Mouse (Mus musculus) hindbrain, embryonic 14.5 days (tissue): ENCODE measurements around the gene Prpsap2. TPM values are rescaled to one million over a fixed set of nuclear protein-coding genes. Genes with fewer than 3 reads are reported as not detected.

Experiments
- ATAC-seq: fragments of 200-750 bp; cut with Nextera tagmentation; 2 replicates; pipeline ENCODE4 v1.8.0; 2017; ENCODE audit warnings: moderate number of reproducible peaks, mild to moderate bottlenecking, moderate TSS enrichment, moderate library complexity; ENCODE audit not compliant: low FRiP score
- DNase-seq: peaks from one replicate; pipeline ENCODE4 v3.0.0-alpha.2; 2015; ENCODE audit warnings: low spot score
- H3K27ac ChIP-seq: fragments of 300-500 bp; sonication (generic); 2 replicates; pipeline ENCODE4 v1.5.1; 2014; ENCODE audit warnings: mild to moderate bottlenecking, moderate library complexity
- H3K27me3 ChIP-seq: fragments of 300-500 bp; sonication (generic); 2 replicates; pipeline ENCODE4 v1.6.1; 2014; ENCODE audit warnings: mild to moderate bottlenecking, low read length, mixed read lengths; ENCODE audit not compliant: control insufficient read depth, insufficient read depth
- H3K36me3 ChIP-seq: fragments of 300-500 bp; sonication (generic); replicated peaks from 2 replicates; pipeline ENCODE4 v1.6.1; 2014; ENCODE audit not compliant: control insufficient read depth, insufficient read depth
- H3K4me1 ChIP-seq: fragments of 300-500 bp; sonication (generic); replicated peaks from 2 replicates; pipeline ENCODE4 v1.6.1; 2014; ENCODE audit warnings: antibody characterized with exemption, low read length, mixed read lengths; ENCODE audit not compliant: control insufficient read depth, insufficient read depth
- H3K4me2 ChIP-seq: fragments of 300-500 bp; sonication (generic); replicated peaks from 2 replicates; pipeline ENCODE4 v1.6.1; 2014; ENCODE audit warnings: mild to moderate bottlenecking, moderate library complexity
- H3K4me3 ChIP-seq: fragments of 300-500 bp; sonication (generic); replicated peaks from 2 replicates; pipeline ENCODE4 v1.5.1; 2014; ENCODE audit warnings: mild to moderate bottlenecking, low read length
- H3K9ac ChIP-seq: fragments of 300-500 bp; sonication (generic); 2 replicates; pipeline ENCODE4 v1.6.1; 2014
- H3K9me3 ChIP-seq: fragments of 300-500 bp; sonication (generic); 2 replicates; pipeline ENCODE4 v1.6.1; 2016; ENCODE audit warnings: low read length; ENCODE audit not compliant: control insufficient read depth
- WGBS: fragments of 180-500 bp; shearing (Covaris S2); extraction: QIAGEN DNeasy Blood & Tissue Kit; methylation state at CpG from one replicate; pipeline ENCODE4 v1.1.7; 2014; 5-methylcytosine and 5-hydroxymethylcytosine counted together
- polyA plus RNA-seq: library from polyadenylated mRNA; unstranded; fragments of >200 nt; fragmentation: Nextera tagmentation; extraction: Ambion mirVana; gene quantifications from 2 replicates; pipeline ENCODE4 v1.2.1, GENCODE M21; 2014

Prpsap2 gene
- polyA plus RNA-seq, 1 experiment from 2014 or later: 47.0 TPM

DNA sequence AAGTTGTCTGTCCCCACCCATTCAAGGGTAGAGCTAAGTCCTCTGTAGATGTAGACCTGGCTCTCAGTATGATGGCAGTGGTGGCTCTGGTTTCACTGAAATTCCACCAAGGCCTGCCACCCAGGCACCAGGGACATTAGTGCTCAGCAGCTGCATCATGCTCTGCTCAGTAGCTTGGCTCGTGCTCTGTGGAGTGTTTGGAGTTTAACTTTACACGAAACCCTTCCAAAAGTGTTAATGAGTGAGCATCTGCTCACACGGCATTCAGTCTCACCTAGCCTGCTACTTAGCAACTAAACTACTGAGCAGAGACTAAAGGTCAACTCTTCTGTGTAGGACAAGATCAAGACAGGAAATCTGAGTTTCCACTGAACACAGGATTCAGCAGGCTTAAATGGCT, 41.3 kb downstream of the Prpsap2 start, which contains the start of gene Slc5a10:
TSS of gene Slc5a10 (minus strand) at position 191 of the 400 bp plus-strand sequence.
- Histone ChIP-seq H3K27me3 (no peaks in the 10 kb centered on the region), H3K9ac (no peak within 1 kb of the TSS), H3K9me3 (no peaks in the 10 kb centered on the region), H3K36me3 (no peaks in the 10 kb centered on the region), H3K4me1 (no peaks in the 10 kb centered on the region), H3K4me3 (no peak within 1 kb of the TSS), H3K27ac (no peak within 1 kb of the TSS), H3K4me2 (no peak within 1 kb of the TSS)
- DNase-seq (no peak), ATAC-seq (no peak)
- 87% methylated on average over 3 of the region's 3 CpGs for WGBS

- Histone ChIP-seq H3K4me2 (no peak overlapping the region), H3K9ac (no peak overlapping the region), H3K36me3 (no peaks in the 10 kb centered on the region), H3K27ac (no peak overlapping the region), H3K9me3 (no peaks in the 10 kb centered on the region), H3K4me1 (no peaks in the 10 kb centered on the region), H3K27me3 (no peaks in the 10 kb centered on the region), H3K4me3 (no peak overlapping the region)
- ATAC-seq (no peak), DNase-seq (no peak)
- 46% methylated on average over 8 of the region's 8 CpGs for WGBS
Measured at GRCm38 (mm10) chr11:61719826-61720225, 42.1 kb downstream of the Prpsap2 start.

DNA sequence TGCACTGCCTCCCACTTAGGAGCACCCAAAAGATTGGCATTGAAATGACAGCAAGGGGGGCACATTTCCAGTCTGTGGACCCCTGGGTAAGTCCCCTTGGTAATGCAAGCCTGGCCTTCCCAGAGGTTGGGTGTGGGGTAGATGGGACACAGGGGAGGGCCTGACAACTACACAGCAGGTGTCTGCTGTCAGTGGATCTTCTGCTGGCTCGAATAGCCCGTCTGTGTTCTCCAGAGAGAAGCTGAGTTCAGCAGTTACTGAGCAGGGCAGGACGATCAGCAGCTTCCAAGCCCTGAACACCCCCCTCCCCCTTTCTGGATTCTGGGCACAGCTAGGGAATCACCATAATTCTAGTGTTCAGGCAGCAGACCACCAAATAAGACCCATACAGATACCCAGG, 42.5 kb downstream of the Prpsap2 start:
- Histone ChIP-seq H3K4me3 (no peak overlapping the region), H3K9me3 (no peaks in the 10 kb centered on the region), H3K27me3 (no peaks in the 10 kb centered on the region), H3K27ac (no peak overlapping the region), H3K4me2 (no peak overlapping the region), H3K36me3 (no peaks in the 10 kb centered on the region), H3K4me1 (no peaks in the 10 kb centered on the region), H3K9ac (no peak overlapping the region)
- ATAC-seq: no peak
- DNase-seq: no peak
- 37% methylated on average over 3 of the region's 3 CpGs for WGBS

DNA sequence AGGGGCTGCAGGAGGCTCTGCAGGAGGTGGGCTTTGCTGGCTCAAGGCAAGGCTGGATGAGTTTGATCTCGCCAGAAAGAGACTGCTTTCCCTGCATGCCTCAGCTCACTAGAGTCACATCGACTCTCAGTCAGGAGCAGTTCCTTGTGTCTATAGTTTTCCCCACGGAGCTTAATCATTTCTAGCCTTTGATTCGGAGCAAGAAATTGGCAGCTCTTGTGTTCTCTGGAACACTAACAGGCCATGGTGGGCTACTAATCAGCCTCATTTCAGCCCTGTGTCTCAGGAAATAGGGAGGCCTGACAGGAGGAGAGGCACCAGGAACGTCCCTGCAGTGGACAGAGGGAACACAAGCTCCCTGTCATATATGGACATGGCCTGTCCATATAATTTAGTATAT, 43.9 kb downstream of the Prpsap2 start:
- H3K4me1 ChIP-seq: no peaks in the 10 kb centered on the region
- no peak overlapping the region for H3K4me2 ChIP-seq
- no peaks in the 10 kb centered on the region for H3K36me3 ChIP-seq
- no peak overlapping the region for H3K27ac ChIP-seq
- WGBS: 62% methylated on average over 5 of the region's 5 CpGs
- no peak overlapping the region for H3K4me3 ChIP-seq
- no peaks in the 10 kb centered on the region for H3K27me3 ChIP-seq
- no peak for DNase-seq
- no peaks in the 10 kb centered on the region for H3K9me3 ChIP-seq
- H3K9ac ChIP-seq: no peak overlapping the region
- no peak for ATAC-seq

- Histone ChIP-seq H3K4me1 (no peaks in the 10 kb centered on the region), H3K4me2 (no peak overlapping the region), H3K9me3 (no peaks in the 10 kb centered on the region), H3K9ac (no peak overlapping the region), H3K4me3 (no peak overlapping the region), H3K27ac (no peak overlapping the region), H3K36me3 (no peaks in the 10 kb centered on the region), H3K27me3 (no peaks in the 10 kb centered on the region)
- ATAC-seq (no peak), DNase-seq (no peak)
- 64% methylated on average over 6 of the region's 6 CpGs for WGBS
Measured at GRCm38 (mm10) chr11:61715130-61715529, 46.8 kb downstream of the Prpsap2 start.

DNA sequence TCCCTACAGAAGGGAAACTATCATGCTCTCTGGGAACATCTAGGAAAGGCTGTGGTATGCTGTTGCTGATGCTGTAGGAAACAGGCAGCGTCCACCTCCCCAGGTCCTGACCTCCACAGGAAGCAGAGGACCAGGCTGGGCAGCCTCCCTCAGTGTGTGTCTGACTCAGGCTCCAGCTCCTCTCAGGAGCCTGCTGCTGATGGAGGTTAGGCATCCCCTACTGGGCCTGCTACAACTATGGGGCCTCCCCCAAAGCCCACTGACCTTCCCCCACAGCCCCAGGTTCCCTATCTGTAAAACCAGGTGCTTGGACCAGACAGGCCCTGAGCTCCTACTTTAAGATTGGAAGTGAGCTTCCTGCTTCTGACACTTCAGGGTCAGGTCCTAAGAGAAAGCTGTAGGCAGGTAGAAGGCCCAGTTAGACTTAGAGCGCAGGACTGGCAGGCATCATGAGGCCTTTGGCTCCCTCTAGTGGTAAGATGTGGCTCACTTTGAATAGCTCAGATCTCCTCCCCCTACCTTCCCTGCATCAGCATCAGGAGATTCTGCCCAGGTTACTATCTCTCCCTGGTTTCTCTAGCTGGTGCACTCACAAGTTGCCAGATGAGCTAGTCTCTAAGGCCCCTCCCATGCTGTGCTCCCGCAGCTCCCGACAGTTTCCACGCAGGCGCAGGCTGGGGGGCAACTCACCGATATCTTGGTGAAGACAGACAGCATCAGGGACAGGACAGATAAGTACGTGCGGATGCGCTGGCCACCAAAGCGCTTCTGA, 47.4 kb downstream of the Prpsap2 start:
- ATAC-seq: peak; percentile 87
- 46% methylated on average over 11 of the region's 11 CpGs for WGBS

DNA sequence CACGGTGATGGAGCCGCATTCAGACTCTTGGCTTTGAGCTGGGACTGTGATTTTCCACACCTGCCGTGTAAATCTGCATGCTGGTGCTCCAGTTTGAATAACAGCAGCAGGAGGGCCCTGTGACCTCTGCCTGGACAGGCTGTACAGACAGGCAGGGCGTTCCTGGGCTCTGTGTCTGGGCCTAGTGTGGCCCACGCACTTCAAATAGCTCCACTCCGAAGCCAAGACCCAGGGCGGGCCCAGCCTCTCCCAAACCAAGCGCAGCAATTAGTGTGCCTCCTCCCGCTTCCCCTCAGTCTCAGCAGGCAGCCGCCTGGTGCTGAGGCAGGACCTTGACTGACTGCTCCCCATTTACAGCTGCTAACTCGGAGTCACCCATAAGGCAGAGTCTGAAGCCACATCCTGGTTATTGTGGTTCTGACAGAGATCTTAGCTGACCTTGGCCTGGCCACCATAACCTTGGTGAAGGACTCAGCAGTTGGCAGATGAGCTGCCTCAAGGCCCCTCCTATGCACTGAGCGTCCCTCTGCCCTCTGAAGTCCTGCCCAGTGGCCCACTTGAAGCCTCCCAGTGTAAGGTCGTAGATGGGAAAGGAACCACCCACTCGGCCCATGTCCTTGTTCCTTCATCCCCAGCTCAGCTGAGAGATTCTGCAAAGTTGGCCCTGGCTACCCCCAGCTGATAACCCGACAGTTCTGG, 48.6 kb downstream of the Prpsap2 start:
- H3K27ac ChIP-seq: no peak overlapping the region
- H3K4me1 ChIP-seq: no peaks in the 10 kb centered on the region
- no peak overlapping the region for H3K4me3 ChIP-seq
- no peaks in the 10 kb centered on the region for H3K9me3 ChIP-seq
- no peaks in the 10 kb centered on the region for H3K36me3 ChIP-seq
- no peak overlapping the region for H3K4me2 ChIP-seq
- H3K27me3 ChIP-seq: no peaks in the 10 kb centered on the region
- ATAC-seq (no peak), DNase-seq (no peak)
- H3K9ac ChIP-seq: no peak overlapping the region; the same call in 1 of the 2 replicates
- 60% methylated on average over 15 of the region's 15 CpGs for WGBS

More for the DNA sequence above, 47.4 kb downstream of the Prpsap2 start:
- peak; percentile 96 for DNase-seq
- H3K4me1 ChIP-seq: no peaks in the 10 kb centered on the region
- H3K4me2 ChIP-seq: no peak overlapping the region
- no peaks in the 10 kb centered on the region for H3K27me3 ChIP-seq
- H3K27ac ChIP-seq: no peak overlapping the region
- H3K9ac ChIP-seq: no peak overlapping the region; the same call in 1 of the 2 replicates
- H3K9me3 ChIP-seq: no peaks in the 10 kb centered on the region
- H3K36me3 ChIP-seq: no peaks in the 10 kb centered on the region
- no peak overlapping the region for H3K4me3 ChIP-seq

DNA sequence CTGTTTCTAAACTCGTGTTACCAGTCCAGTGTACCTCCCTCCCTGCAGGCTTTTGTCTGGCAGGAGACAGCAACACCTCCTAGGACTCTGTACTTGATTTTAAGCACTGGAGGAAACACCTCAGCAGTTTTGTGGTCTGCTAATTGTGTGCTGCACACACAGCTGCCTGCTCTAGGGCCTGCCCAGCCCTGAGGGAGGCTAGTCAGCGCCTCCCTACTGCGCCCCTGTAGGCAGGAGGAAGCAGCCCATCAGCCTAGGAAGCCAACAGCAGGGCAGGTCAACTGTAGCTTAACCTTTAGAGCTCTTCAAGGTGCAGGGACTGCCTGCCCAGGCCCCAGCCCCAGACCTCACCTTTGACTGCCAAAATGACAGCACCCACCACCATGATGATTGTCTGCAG, 53.0 kb downstream of the Prpsap2 start:
- ATAC-seq (no peak), DNase-seq (no peak)
- no peak overlapping the region for H3K4me2 ChIP-seq
- no peaks in the 10 kb centered on the region for H3K4me1 ChIP-seq
- no peak overlapping the region for H3K9ac ChIP-seq
- WGBS: 68% methylated on average over 3 of the region's 3 CpGs
- H3K9me3 ChIP-seq: no peaks in the 10 kb centered on the region
- H3K36me3 ChIP-seq: no peaks in the 10 kb centered on the region
- no peaks in the 10 kb centered on the region for H3K27me3 ChIP-seq
- H3K27ac ChIP-seq: no peak overlapping the region
- no peak overlapping the region for H3K4me3 ChIP-seq

DNA sequence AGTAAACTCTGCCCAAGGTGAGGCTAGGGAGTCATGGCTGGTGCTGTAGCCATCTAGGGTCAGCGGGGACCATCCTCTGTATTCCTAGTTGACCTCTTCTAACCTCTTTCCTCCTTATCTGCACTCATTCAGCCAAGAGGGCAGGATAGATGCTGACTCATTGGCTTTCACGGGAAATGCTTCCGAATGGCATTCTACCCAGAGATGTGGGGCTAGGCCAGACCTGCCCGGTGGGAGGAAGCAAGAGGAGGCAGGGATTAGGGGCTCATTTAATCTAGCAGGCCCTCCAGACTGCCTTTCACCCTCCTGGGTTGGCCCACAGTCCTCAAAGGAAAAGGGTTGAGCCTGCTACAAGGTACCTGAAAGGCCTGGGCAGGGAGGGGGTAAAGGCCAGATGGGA, 55.7 kb downstream of the Prpsap2 start:
- Histone ChIP-seq H3K4me1 (no peaks in the 10 kb centered on the region), H3K27me3 (no peaks in the 10 kb centered on the region), H3K27ac (no peak overlapping the region), H3K4me3 (no peak overlapping the region), H3K9ac (no peak overlapping the region), H3K36me3 (no peaks in the 10 kb centered on the region), H3K9me3 (no peaks in the 10 kb centered on the region), H3K4me2 (no peak overlapping the region)
- ATAC-seq: no peak
- 73% methylated on average over 4 of the region's 4 CpGs for WGBS
- DNase-seq: no peak
